Mouse (Mus musculus): ENCODE data around the gene Baiap2l1.

- no peak for TF ChIP-seq EP300 (IDR thresholded peaks at IDR 0.05; ENCODE audit: low read depth)
- no peak for TF ChIP-seq CTCF (IDR thresholded peaks at IDR 0.05; ENCODE audit: low read depth)
Observed at GRCm38 (mm10) chr5:144288391-144288790, 69.5 kb downstream of the Baiap2l1 start.

All from liver, postnatal 0 days (tissue).